9 mouse cellular contexts compared by ENCODE assay signal in genomic region chr1:82284403-82284802, GRCm38 (mm10). TPM values are rescaled to one million over a fixed set of nuclear protein-coding genes. Genes with fewer than 3 reads are reported as not detected.
DNase-seq lines count a peak whose midpoint lies in the region; ATAC-seq lines count a peak whose summit lies in the region.
"Had no signal": no experiment of that assay in that cellular context is flagged by ENCODE, and none has a peak within 500 bp of the region (broad histone marks: within the 10 kb centered on the region; RNA-seq: fewer than 3 reads in every experiment).

No protein-coding gene starts in this region.

- peak; percentile 24 for DNase-seq in adrenal gland, postnatal 10 days
- DNase-seq in adrenal gland, postnatal 4 days (ENCODE audit: low spot score in 2 of 2): no peak
- DNase-seq in lung, postnatal 25 days (ENCODE audit: low spot score): no peak
- no peak for DNase-seq in layer of hippocampus, postnatal 36 days
- DNase-seq in gastrocnemius, postnatal 4 days (ENCODE audit: low spot score in 2 of 2): no peak

- no peaks in the 10 kb centered on the region for H3K9me3 ChIP-seq in lung, embryonic 16.5 days (ENCODE audit: control insufficient read depth, low read length)
- peaks cover 5% of the 10 kb centered on the region; the same call in 1 of the 2 replicates for H3K9me3 ChIP-seq in limb, embryonic 13.5 days
- no peaks in the 10 kb centered on the region for H3K9me3 ChIP-seq in stomach, embryonic 15.5 days

- peaks cover 3% of the 10 kb centered on the region for H3K36me3 ChIP-seq in lung, embryonic 16.5 days (ENCODE audit: control insufficient read depth, insufficient read depth, low read length)
- H3K36me3 ChIP-seq in limb, embryonic 13.5 days: peaks cover 36% of the 10 kb centered on the region
- H3K36me3 ChIP-seq in stomach, embryonic 15.5 days: peaks cover 7% of the 10 kb centered on the region; the same call in 1 of the 2 replicates

- no peak for ATAC-seq in lung, embryonic 16.5 days (ENCODE audit: low read depth)
- no peak for ATAC-seq in limb, embryonic 13.5 days (ENCODE audit: low FRiP score, low read depth)
- ATAC-seq in stomach, embryonic 15.5 days (ENCODE audit: insufficient read depth, low FRiP score, low read depth): no peak

- peak overlapping the region; percentile 94 for H3K27ac ChIP-seq in lung, embryonic 16.5 days (ENCODE audit: low read length)
- peak overlapping the region; percentile 93 for H3K27ac ChIP-seq in limb, embryonic 13.5 days
- peak overlapping the region; percentile 87 for H3K27ac ChIP-seq in stomach, embryonic 15.5 days

- peak overlapping the region; percentile 51 for H3K4me3 ChIP-seq in lung, embryonic 16.5 days (ENCODE audit: low read length)
- H3K4me3 ChIP-seq in limb, embryonic 13.5 days: peak overlapping the region; percentile 75
- peak overlapping the region; percentile 48 for H3K4me3 ChIP-seq in stomach, embryonic 15.5 days (replicated peaks)

- peaks cover 34% of the 10 kb centered on the region for H3K4me1 ChIP-seq in lung, embryonic 16.5 days (replicated peaks; ENCODE audit: control insufficient read depth, insufficient read depth, low read length)
- H3K4me1 ChIP-seq in limb, embryonic 13.5 days: peaks cover 48% of the 10 kb centered on the region
- peaks cover 35% of the 10 kb centered on the region for H3K4me1 ChIP-seq in stomach, embryonic 15.5 days

- peak overlapping the region; percentile 62 for H3K4me2 ChIP-seq in lung, embryonic 16.5 days (ENCODE audit: low read depth, low read length)
- peak overlapping the region; percentile 75 for H3K4me2 ChIP-seq in limb, embryonic 13.5 days (replicated peaks)
- peak overlapping the region; percentile 88 for H3K4me2 ChIP-seq in stomach, embryonic 15.5 days

- WGBS in lung, embryonic 16.5 days: 4% methylated on average over 4 of the region's 4 CpGs
- WGBS in limb, embryonic 13.5 days: 15% methylated on average over 4 of the region's 4 CpGs
- 7% methylated on average over 4 of the region's 4 CpGs for WGBS in stomach, embryonic 15.5 days

- peak overlapping the region; percentile 67 for H3K9ac ChIP-seq in lung, embryonic 16.5 days (ENCODE audit: low read length)
- peak overlapping the region; percentile 76 for H3K9ac ChIP-seq in limb, embryonic 13.5 days
- no peak overlapping the region for H3K9ac ChIP-seq in stomach, embryonic 15.5 days

- H3K27me3 ChIP-seq in lung, embryonic 16.5 days (ENCODE audit: control insufficient read depth, insufficient read depth, low read depth, low read length): peaks cover 3% of the 10 kb centered on the region
- H3K27me3 ChIP-seq in limb, embryonic 13.5 days: no peaks in the 10 kb centered on the region
- H3K27me3 ChIP-seq in stomach, embryonic 15.5 days (replicated peaks): no peaks in the 10 kb centered on the region

RNA-seq across cellular contexts. Expression of gene Irs1, which starts 6.8 kb away (rescaled TPM):
- total RNA-seq in adrenal gland, postnatal 10 days (2021): 10 to 100 TPM; 17.0 to 24.9 TPM
- 10 to 100 TPM; 24.2 to 28.6 TPM for total RNA-seq in adrenal gland, postnatal 4 days (2021)
- polyA plus RNA-seq in lung, embryonic 16.5 days (2015; fragmentation: Nextera tagmentation; extraction: Ambion mirVana): 10.2 and 11.9 TPM in 2 replicates
- polyA plus RNA-seq in limb, embryonic 13.5 days (2015; fragmentation: Nextera tagmentation; extraction: Ambion mirVana): 10.7 and 11.8 TPM in 2 replicates
- 4.4 and 4.6 TPM in 2 replicates for polyA plus RNA-seq in stomach, embryonic 15.5 days (2015; fragmentation: Nextera tagmentation; extraction: Ambion mirVana)
- 10 to 100 TPM; 18.2 to 21.4 TPM for total RNA-seq in layer of hippocampus, postnatal 36 days (2021)
- 100 to 1,000 TPM in 1 of 2 experiments, 10 to 100 TPM in 1; 90.7 to 105 TPM for total RNA-seq in gastrocnemius, postnatal 4 days (2021)

RNA-seq across cellular contexts. Expression of gene Rhbdd1, which starts 31.8 kb away (rescaled TPM):
- 10 to 100 TPM; 20.4 to 21.2 TPM for total RNA-seq in adrenal gland, postnatal 10 days (2021)
- total RNA-seq in adrenal gland, postnatal 4 days (2021): 10 to 100 TPM; 24.2 to 24.3 TPM
- polyA plus RNA-seq in lung, embryonic 16.5 days (2015; fragmentation: Nextera tagmentation; extraction: Ambion mirVana): 12.4 and 12.5 TPM in 2 replicates
- polyA plus RNA-seq in limb, embryonic 13.5 days (2015; fragmentation: Nextera tagmentation; extraction: Ambion mirVana): 7.6 TPM in 2 replicates
- 10.7 and 11.2 TPM in 2 replicates for polyA plus RNA-seq in stomach, embryonic 15.5 days (2015; fragmentation: Nextera tagmentation; extraction: Ambion mirVana)
- total RNA-seq in layer of hippocampus, postnatal 36 days (2021): 1 to 10 TPM; 7.7 to 7.8 TPM
- total RNA-seq in gastrocnemius, postnatal 4 days (2021): 10 to 100 TPM; 10.6 to 10.9 TPM

RNA-seq across cellular contexts. Expression of gene Gm9747, which starts 51.5 kb away (rescaled TPM):
- not detected for total RNA-seq in adrenal gland, postnatal 10 days (2021)
- total RNA-seq in adrenal gland, postnatal 4 days (2021): not detected
- polyA plus RNA-seq in lung, embryonic 16.5 days (2015; fragmentation: Nextera tagmentation; extraction: Ambion mirVana): 32.1 and 33.9 TPM in 2 replicates
- polyA plus RNA-seq in limb, embryonic 13.5 days (2015; fragmentation: Nextera tagmentation; extraction: Ambion mirVana): 32.1 and 34.9 TPM in 2 replicates
- 13.4 and 13.7 TPM in 2 replicates for polyA plus RNA-seq in stomach, embryonic 15.5 days (2015; fragmentation: Nextera tagmentation; extraction: Ambion mirVana)
- not detected for total RNA-seq in layer of hippocampus, postnatal 36 days (2021)
- not detected for total RNA-seq in gastrocnemius, postnatal 4 days (2021)
- total RNA-seq: layer of hippocampus, postnatal 14 days had no signal
